Mouse (Mus musculus) cortical plate, adult 2 months (tissue): ENCODE data around the gene Camta2.

Source experiments
- CTCF ChIP-seq: fragments of 200-500 bp; IDR thresholded peaks from 2 replicates; pipeline ENCODE4 v1.5.1; 2011; ENCODE audit warnings: mild to moderate bottlenecking, control low read depth, low read length; ENCODE audit not compliant: insufficient read depth; ENCODE audit errors: extremely low read depth
- POLR2A ChIP-seq: fragments of 200-500 bp; IDR thresholded peaks from 2 replicates; pipeline ENCODE4 v1.6.1; 2011; ENCODE audit warnings: mild to moderate bottlenecking, low read length, control low read depth; ENCODE audit not compliant: insufficient read depth; ENCODE audit errors: extremely low read depth

DNA sequence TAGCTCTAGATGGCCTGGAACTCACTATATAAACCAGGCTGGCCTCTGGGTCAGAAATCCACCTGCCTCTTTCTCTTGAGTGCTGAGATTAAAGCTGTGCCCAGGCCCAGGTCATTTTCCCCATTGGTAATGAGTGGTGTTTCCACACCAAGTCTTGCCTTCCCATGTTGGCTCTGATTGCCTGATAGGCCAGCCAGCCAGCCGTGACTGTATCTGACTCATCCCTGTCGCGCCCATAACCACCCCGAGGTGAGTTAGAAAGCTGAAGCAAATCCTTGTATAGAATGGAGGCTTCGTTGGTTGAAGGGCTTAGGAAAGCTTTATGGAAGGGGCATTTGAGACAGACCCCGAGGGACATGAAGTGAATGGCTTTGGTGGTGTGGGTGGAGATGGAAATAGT, 27.9 kb upstream of the Camta2 start:
- TF ChIP-seq CTCF, result no peak
- TF ChIP-seq POLR2A, result no peak
